Mouse (Mus musculus) embryonic facial prominence, embryonic 14.5 days (tissue): Measurements from ENCODE around the gene Zbtb11. TPM values are rescaled to one million over a fixed set of nuclear protein-coding genes. Genes with fewer than 3 reads are reported as not detected.
A peak's percentile ranks its signal among the peaks of the same experiment; 100 is the strongest.

ENCODE experiments used
- ATAC-seq: fragments of 200-750 bp; cut with Nextera tagmentation; 2 replicates; pipeline ENCODE4 v1.8.0; 2017; ENCODE audit warnings: low read depth, moderate number of reproducible peaks, moderate TSS enrichment
- DNase-seq: peaks from one replicate; pipeline ENCODE4 v3.0.0-alpha.2; 2015; ENCODE audit warnings: low spot score
- H3K27ac ChIP-seq: fragments of 300-500 bp; sonication (generic); replicated peaks from 2 replicates; pipeline ENCODE4 v1.5.1; 2014; ENCODE audit warnings: low read depth, mild to moderate bottlenecking, low read length, moderate library complexity
- H3K27me3 ChIP-seq: fragments of 300-500 bp; sonication (generic); replicated peaks from 2 replicates; pipeline ENCODE4 v1.6.1; 2014; ENCODE audit warnings: low read length; ENCODE audit not compliant: control insufficient read depth, insufficient read depth
- H3K36me3 ChIP-seq: fragments of 300-500 bp; sonication (generic); 2 replicates; pipeline ENCODE4 v1.6.1; 2014; ENCODE audit warnings: low read length, mixed read lengths; ENCODE audit not compliant: control insufficient read depth, insufficient read depth
- H3K4me1 ChIP-seq: fragments of 300-500 bp; sonication (generic); 2 replicates; pipeline ENCODE4 v1.6.1; 2014; ENCODE audit warnings: antibody characterized with exemption, low read length; ENCODE audit not compliant: control insufficient read depth, insufficient read depth
- H3K4me2 ChIP-seq: fragments of 300-500 bp; sonication (generic); 2 replicates; pipeline ENCODE4 v1.6.1; 2014; ENCODE audit warnings: low read depth, mild to moderate bottlenecking, low read length, moderate library complexity, mixed read lengths
- H3K4me3 ChIP-seq: fragments of 300-500 bp; sonication (generic); 2 replicates; pipeline ENCODE4 v1.5.1; 2014; ENCODE audit warnings: low read depth, mild to moderate bottlenecking, low read length
- H3K9ac ChIP-seq: fragments of 300-500 bp; sonication (generic); 2 replicates; pipeline ENCODE4 v1.6.1; 2014; ENCODE audit warnings: low read depth, mild to moderate bottlenecking, low read length, moderate library complexity, mixed read lengths
- H3K9me3 ChIP-seq: fragments of 300-500 bp; sonication (generic); 2 replicates; pipeline ENCODE4 v1.6.1; 2016; ENCODE audit warnings: low read length; ENCODE audit not compliant: control insufficient read depth
- WGBS: fragments of 180-500 bp; shearing (Covaris S2); extraction: QIAGEN DNeasy Blood & Tissue Kit; methylation state at CpG from one replicate; pipeline ENCODE4 v1.1.7; 2014; 5-methylcytosine and 5-hydroxymethylcytosine counted together
- polyA plus RNA-seq: library from polyadenylated mRNA; unstranded; fragments of >200 nt; fragmentation: Nextera tagmentation; extraction: Ambion mirVana; gene quantifications from 2 replicates; pipeline ENCODE4 v1.2.1, GENCODE M21; 2014

Gene Zbtb11
- polyA plus RNA-seq, 1 experiment from 2014 or later: 21.5 TPM

GRCm38 (mm10) chr16:55964126-55964949 is 9.3 kb upstream of the Zbtb11 start:
- no peak overlapping the region for H3K27ac ChIP-seq
- no peaks in the 10 kb centered on the region for H3K27me3 ChIP-seq
- ATAC-seq (no peak), DNase-seq (peak; percentile 65)
- H3K9me3 ChIP-seq: no peaks in the 10 kb centered on the region
- H3K4me2 ChIP-seq: no peak overlapping the region
- no peak overlapping the region for H3K9ac ChIP-seq
- H3K4me1 ChIP-seq: peaks cover 3% of the 10 kb centered on the region; the same call in 1 of the 2 replicates
- WGBS: 62% methylated on average over 4 of the region's 4 CpGs
- peaks cover 19% of the 10 kb centered on the region for H3K36me3 ChIP-seq
- H3K4me3 ChIP-seq: no peak overlapping the region

DNA sequence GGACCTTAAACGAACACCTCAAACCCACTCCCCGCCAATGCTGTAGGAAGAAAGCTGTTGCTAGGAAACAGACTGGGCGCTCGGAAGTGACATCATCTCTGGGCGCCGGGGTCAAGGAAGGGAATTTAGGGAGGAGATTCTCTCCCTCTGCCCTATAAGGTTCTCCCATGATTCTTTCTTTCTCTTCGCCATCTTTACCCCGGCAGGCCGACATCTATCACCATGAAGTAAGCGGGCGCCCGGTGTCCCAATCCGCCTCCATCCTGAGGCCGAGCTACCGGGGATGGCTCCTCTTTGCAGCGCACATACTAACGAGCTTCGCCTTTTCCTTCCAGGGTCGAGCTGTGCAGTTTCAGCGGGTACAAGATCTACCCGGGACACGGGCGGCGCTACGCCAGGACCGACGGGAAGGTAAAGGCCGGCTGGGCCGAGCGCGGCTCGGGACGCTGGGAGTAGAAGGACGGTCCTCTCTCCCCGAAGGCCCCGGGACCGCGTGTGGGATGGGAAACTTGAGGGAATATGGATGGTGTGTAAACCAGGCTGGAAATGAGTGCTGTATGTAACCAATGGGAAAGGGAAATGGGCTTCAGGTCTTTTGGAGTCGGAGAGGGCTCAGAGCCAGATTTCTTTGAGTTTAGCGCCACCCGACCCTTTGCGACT is 7.3 kb upstream of the Zbtb11 start, which contains the start of gene Rpl24:
Rpl24 (plus strand) TSS at position 64 of the 660 bp plus-strand sequence.
- peak; percentile 96 for DNase-seq
- H3K36me3 ChIP-seq: peaks cover 39% of the 10 kb centered on the region
- H3K9ac ChIP-seq: peak within 1 kb of the TSS; percentile 98
- H3K4me1 ChIP-seq: peaks cover 3% of the 10 kb centered on the region; the same call in 1 of the 2 replicates
- no peaks in the 10 kb centered on the region for H3K9me3 ChIP-seq
- peak; percentile 95 for ATAC-seq
- H3K27ac ChIP-seq: peak within 1 kb of the TSS; percentile 89
- 0% methylated on average over 42 of the region's 42 CpGs for whole genome bisulfite sequencing
- peak within 1 kb of the TSS; percentile 96 for H3K4me2 ChIP-seq
- H3K27me3 ChIP-seq: no peaks in the 10 kb centered on the region
- peak within 1 kb of the TSS; percentile 92 for H3K4me3 ChIP-seq

GRCm38 (mm10) chr16:55967221-55967620 is 6.5 kb upstream of the Zbtb11 start:
- H3K4me1 ChIP-seq: peaks cover 3% of the 10 kb centered on the region; the same call in 1 of the 2 replicates
- H3K4me3 ChIP-seq: peak overlapping the region; percentile 92
- H3K27me3 ChIP-seq: no peaks in the 10 kb centered on the region
- H3K9ac ChIP-seq: peak overlapping the region; percentile 98
- ATAC-seq (no peak), DNase-seq (no peak)
- 19% methylated on average over 1 of the region's 1 CpGs for WGBS
- no peaks in the 10 kb centered on the region for H3K9me3 ChIP-seq
- peaks cover 48% of the 10 kb centered on the region for H3K36me3 ChIP-seq
- peak overlapping the region; percentile 96 for H3K4me2 ChIP-seq
- no peak overlapping the region for H3K27ac ChIP-seq

- no peak for ATAC-seq
- Histone ChIP-seq H3K9me3 (no peaks in the 10 kb centered on the region), H3K9ac (no peak overlapping the region), H3K27me3 (no peaks in the 10 kb centered on the region), H3K36me3 (peaks cover 56% of the 10 kb centered on the region), H3K4me3 (no peak overlapping the region), H3K27ac (no peak overlapping the region), H3K4me1 (peaks cover 9% of the 10 kb centered on the region; the same call in 1 of the 2 replicates), H3K4me2 (no peak overlapping the region)
- DNase-seq: peak; percentile 52
- WGBS: 83% methylated on average over 3 of the region's 3 CpGs
Measured at GRCm38 (mm10) chr16:55969147-55969546, 4.5 kb upstream of the Zbtb11 start.

- Histone ChIP-seq H3K36me3 (peaks cover 56% of the 10 kb centered on the region), H3K9me3 (no peaks in the 10 kb centered on the region), H3K4me1 (peaks cover 12% of the 10 kb centered on the region), H3K27ac (no peak overlapping the region), H3K4me3 (no peak overlapping the region), H3K27me3 (no peaks in the 10 kb centered on the region), H3K4me2 (no peak overlapping the region), H3K9ac (no peak overlapping the region)
- DNase-seq: no peak
- 92% methylated on average over 5 of the region's 5 CpGs for WGBS
- no peak for ATAC-seq
Measured at GRCm38 (mm10) chr16:55970416-55970815, 3.3 kb upstream of the Zbtb11 start.

DNA sequence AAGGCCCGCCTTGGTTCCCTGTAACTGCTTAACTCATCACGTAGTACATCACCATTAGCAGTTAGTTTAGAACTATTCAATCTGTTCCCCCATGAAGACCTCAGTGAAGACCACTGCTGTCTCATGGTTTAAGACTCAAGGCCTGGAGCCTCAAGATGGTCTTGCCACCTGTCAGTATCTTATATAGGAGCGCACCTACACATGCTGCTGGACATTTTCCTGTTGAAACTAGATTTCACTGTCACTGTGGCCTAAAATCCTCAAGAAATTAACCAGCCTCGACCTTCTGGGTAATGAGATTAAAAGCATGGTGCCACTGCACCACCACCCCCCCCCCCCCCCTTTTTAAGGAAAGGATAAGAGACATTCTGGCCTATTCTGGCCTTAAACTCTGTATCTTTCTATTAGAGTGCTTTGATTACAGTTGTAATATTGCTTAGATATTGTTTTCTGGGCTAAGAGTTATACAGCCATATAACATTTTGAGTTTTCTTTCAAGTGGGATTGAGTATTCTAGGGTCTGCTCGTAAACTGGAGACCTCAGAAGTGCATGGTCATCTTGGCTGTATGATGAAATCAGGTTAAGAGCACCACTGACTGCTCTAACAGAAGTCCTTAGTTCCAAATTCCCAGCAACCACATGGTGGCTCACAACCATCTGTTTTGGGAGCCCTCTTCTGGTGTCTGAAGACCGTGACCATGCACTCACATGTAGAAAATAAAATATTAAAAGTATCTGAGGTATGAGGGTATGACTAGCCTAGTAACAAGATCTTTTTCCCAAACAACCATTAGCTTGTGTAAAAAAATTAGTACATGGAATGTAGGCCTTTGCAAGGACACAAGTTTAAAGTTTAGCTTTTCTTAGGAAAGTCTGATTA is 1.7 kb upstream of the Zbtb11 start:
- H3K9me3 ChIP-seq: no peaks in the 10 kb centered on the region
- no peak overlapping the region for H3K4me3 ChIP-seq
- H3K4me2 ChIP-seq: no peak overlapping the region
- H3K4me1 ChIP-seq: peaks cover 15% of the 10 kb centered on the region
- H3K27me3 ChIP-seq: no peaks in the 10 kb centered on the region
- 0 out of 2 replicates have a peak overlapping the region, but pooled peaks have one; percentile 15 for H3K27ac ChIP-seq
- H3K9ac ChIP-seq: no peak overlapping the region
- ATAC-seq (no peak), DNase-seq (peak; percentile 15)
- 76% methylated on average over 6 of the region's 6 CpGs for WGBS
- peaks cover 56% of the 10 kb centered on the region for H3K36me3 ChIP-seq

- Histone ChIP-seq H3K9ac (peak overlapping the region; percentile 54; the same call in 1 of the 2 replicates), H3K36me3 (peaks cover 52% of the 10 kb centered on the region), H3K4me3 (peak overlapping the region; percentile 100), H3K4me2 (peak overlapping the region; percentile 72), H3K4me1 (peaks cover 15% of the 10 kb centered on the region), H3K27ac (peak overlapping the region; percentile 83), H3K9me3 (no peaks in the 10 kb centered on the region), H3K27me3 (no peaks in the 10 kb centered on the region)
- ATAC-seq (no peak), DNase-seq (no peak)
- 54% methylated on average over 10 of the region's 10 CpGs for WGBS
Measured at GRCm38 (mm10) chr16:55972626-55973201, 969 bp upstream of the Zbtb11 start.
